13 mouse cellular contexts compared by ENCODE assay signal in genomic region chr19:48097363-48097762, GRCm38 (mm10).
A peak's percentile ranks its signal among the peaks of the same experiment; 100 is the strongest.
DNase-seq lines count a peak whose midpoint lies in the region; ATAC-seq lines count a peak whose summit lies in the region.
"Had no signal": no experiment of that assay in that cellular context is flagged by ENCODE, and none has a peak within 500 bp of the region (broad histone marks: within the 10 kb centered on the region; RNA-seq: fewer than 3 reads in every experiment).

No protein-coding gene starts in this region.

- ATAC-seq in cerebellum, adult (ENCODE audit: insufficient number of reproducible peaks, low FRiP score, low TSS enrichment): no peak
- ATAC-seq in CD4-positive, CD25-positive, alpha-beta regulatory T cell, adult 4 months: no peak
- ATAC-seq: liver, embryonic 12.5 days; midbrain, embryonic 15.5 days had no signal

- DNase-seq in cerebellum, postnatal 10 days: peak; percentile 27 to 32
- DNase-seq in frontal cortex, postnatal 14 days (ENCODE audit: low spot score in 2 of 2): peak; percentile 18 to 28
- peak; percentile 49 to 66 for DNase-seq in layer of hippocampus, postnatal 36 days
- DNase-seq in right cerebral cortex, postnatal 10 days (ENCODE audit: low spot score in 2 of 2): peak; percentile 61 to 80
- DNase-seq in embryo, embryonic 11 days: no peak
- DNase-seq in adrenal gland, postnatal 36 days: no peak
- DNase-seq: cerebellum, adult 8-10 months; kidney, postnatal 25 days; lung, postnatal 14 days had no signal

Comparison
In these comparisons a context has a peak if more than half of its experiments do, and no peak if none do; other contexts are left out.
1. DNase-seq: peak in cerebellum, postnatal 10 days (2 of 2), frontal cortex, postnatal 14 days (2 of 2), layer of hippocampus, postnatal 36 days (2 of 2) and right cerebral cortex, postnatal 10 days (2 of 2); none in embryo, embryonic 11 days (single experiment) and adrenal gland, postnatal 36 days (0 of 2).